Mouse (Mus musculus) limb, embryonic 13.5 days (tissue): ENCODE data around the gene Prdx6b. TPM values are rescaled to one million over a fixed set of nuclear protein-coding genes. Genes with fewer than 3 reads are reported as not detected.

Experiments used
- ATAC-seq: fragments of 200-750 bp; cut with Nextera tagmentation; 2 replicates; pipeline ENCODE4 v1.8.0; 2017; ENCODE audit warnings: low read depth, moderate number of reproducible peaks, moderate TSS enrichment; ENCODE audit not compliant: low FRiP score
- H3K27ac ChIP-seq: fragments of 300-500 bp; sonication (generic); 2 replicates; pipeline ENCODE4 v1.5.1; 2015; ENCODE audit warnings: inconsistent platforms, mild to moderate bottlenecking, moderate library complexity
- H3K27me3 ChIP-seq: fragments of 300-500 bp; sonication (generic); 2 replicates; pipeline ENCODE4 v1.6.1; 2015; ENCODE audit warnings: mild to moderate bottlenecking, inconsistent platforms
- H3K36me3 ChIP-seq: fragments of 300-500 bp; sonication (generic); 2 replicates; pipeline ENCODE4 v1.6.1; 2015; ENCODE audit warnings: inconsistent platforms, mild to moderate bottlenecking, moderate library complexity
- H3K4me1 ChIP-seq: fragments of 300-500 bp; sonication (generic); 2 replicates; pipeline ENCODE4 v1.6.1; 2015; ENCODE audit warnings: inconsistent platforms
- H3K4me2 ChIP-seq: fragments of 300-500 bp; sonication (generic); replicated peaks from 2 replicates; pipeline ENCODE4 v1.6.1; 2015; ENCODE audit warnings: inconsistent platforms, mild to moderate bottlenecking, moderate library complexity
- H3K4me3 ChIP-seq: fragments of 300-500 bp; sonication (generic); 2 replicates; pipeline ENCODE4 v1.5.1; 2015; ENCODE audit warnings: moderate library complexity, mild to moderate bottlenecking, inconsistent platforms
- H3K9ac ChIP-seq: fragments of 300-500 bp; sonication (generic); 2 replicates; pipeline ENCODE4 v1.6.1; 2015; ENCODE audit warnings: mild to moderate bottlenecking, inconsistent platforms
- H3K9me3 ChIP-seq: fragments of 300-500 bp; sonication (generic); 2 replicates; pipeline ENCODE4 v1.6.1; 2016; ENCODE audit warnings: inconsistent platforms
- WGBS: fragments of 180-500 bp; shearing (Covaris S2); methylation state at CpG from one replicate; pipeline ENCODE4 v1.1.7; 2015; 5-methylcytosine and 5-hydroxymethylcytosine counted together
- polyA plus RNA-seq: library from polyadenylated mRNA; unstranded; fragments of >200 nt; fragmentation: Nextera tagmentation; extraction: Ambion mirVana; gene quantifications from 2 replicates; pipeline ENCODE4 v1.2.1, GENCODE M21; 2015

Prdx6b gene
- polyA plus RNA-seq, 1 experiment from 2014 or later, result not detected

DNA sequence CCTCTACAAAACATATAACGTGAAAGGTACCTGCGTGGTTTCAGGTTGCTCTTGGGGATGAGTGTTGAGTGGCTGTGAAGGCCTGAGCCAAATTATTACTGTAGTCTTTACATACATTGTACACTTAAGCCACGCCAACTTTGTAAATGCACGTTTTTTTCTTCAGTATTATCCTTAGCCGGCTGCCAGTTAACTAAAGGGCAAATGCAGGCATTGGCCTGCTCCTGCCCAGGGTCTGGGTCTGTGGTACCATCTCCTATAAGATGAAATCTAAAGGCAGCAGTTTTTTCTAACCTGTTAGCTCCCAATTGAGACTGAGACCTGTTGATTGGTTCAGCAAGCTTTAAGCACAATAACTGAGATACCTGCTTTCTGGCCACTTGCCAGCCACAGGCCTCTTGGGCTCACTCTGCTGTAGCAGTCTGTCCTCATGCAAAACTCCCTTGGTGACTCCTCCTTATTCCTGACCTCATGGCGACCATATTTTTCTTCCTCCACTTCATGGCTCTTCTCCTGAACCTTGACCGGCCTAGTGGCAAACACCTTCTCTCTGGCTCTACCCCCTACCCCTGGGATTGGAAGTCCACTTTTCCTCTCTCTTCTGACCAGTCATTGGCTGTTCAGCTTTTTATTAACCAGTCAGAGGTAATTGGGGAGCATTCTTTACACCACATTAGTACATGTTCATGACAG lies 36.8 kb downstream of the Prdx6b start:
- 94% methylated on average over 7 of the region's 7 CpGs for WGBS
- Histone ChIP-seq H3K27me3 (no peaks in the 10 kb centered on the region), H3K27ac (no peak overlapping the region), H3K4me2 (no peak overlapping the region), H3K9me3 (no peaks in the 10 kb centered on the region), H3K4me3 (no peak overlapping the region), H3K9ac (no peak overlapping the region), H3K4me1 (no peaks in the 10 kb centered on the region), H3K36me3 (peaks cover 58% of the 10 kb centered on the region)
- no peak for ATAC-seq

DNA sequence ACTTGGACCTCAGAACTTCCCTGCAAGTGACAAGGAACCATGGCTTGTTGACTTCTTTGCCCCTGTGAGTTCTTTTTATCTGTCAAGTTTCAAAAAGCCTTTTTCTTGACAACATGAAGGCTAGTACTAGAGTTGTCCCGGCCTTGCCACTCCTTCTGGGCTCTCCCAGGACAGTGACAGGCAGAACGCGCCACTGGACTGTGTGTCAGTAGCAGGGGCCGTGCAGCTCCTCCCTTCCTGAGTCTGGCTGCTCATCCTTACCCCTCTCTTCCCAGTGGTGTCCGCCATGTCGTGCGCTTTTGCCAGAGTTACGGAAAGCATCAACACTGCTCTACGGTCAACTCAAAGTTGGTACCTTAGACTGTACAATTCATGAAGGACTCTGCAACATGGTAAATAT lies 48.3 kb downstream of the Prdx6b start:
- Histone ChIP-seq H3K27me3 (no peaks in the 10 kb centered on the region), H3K4me1 (no peaks in the 10 kb centered on the region), H3K4me3 (no peak overlapping the region), H3K4me2 (no peak overlapping the region), H3K9me3 (no peaks in the 10 kb centered on the region), H3K27ac (no peak overlapping the region), H3K36me3 (peaks cover 83% of the 10 kb centered on the region), H3K9ac (no peak overlapping the region)
- WGBS, result 96% methylated on average over 9 of the region's 9 CpGs
- no peak for ATAC-seq

Other genes with a start within 250 kb of the Prdx6b start
- gene Pde1a, start 163.0 kb upstream of the Prdx6b start, polyA plus RNA-seq, result 5.0 and 5.9 TPM in 2 replicates
- gene Dnajc10, start 23.0 kb downstream of the Prdx6b start, polyA plus RNA-seq, result 80.4 and 84.3 TPM in 2 replicates
- 19.5 and 25.2 TPM in 2 replicates for gene Frzb, start 155.2 kb downstream of the Prdx6b start, polyA plus RNA-seq